Mouse (Mus musculus): Measurements from ENCODE around the gene Nt5c2. TPM values are rescaled to one million over a fixed set of nuclear protein-coding genes. Genes with fewer than 3 reads are reported as not detected.
"Not testable (repeated sequence)": the region's sequence is repeated elsewhere in the genome, so short reads cannot be mapped to it uniquely, and the experiment has no call there.

Gene Nt5c2
- polyA plus RNA-seq, 1 experiment from 2014 or later = 81.5 TPM

DNA sequence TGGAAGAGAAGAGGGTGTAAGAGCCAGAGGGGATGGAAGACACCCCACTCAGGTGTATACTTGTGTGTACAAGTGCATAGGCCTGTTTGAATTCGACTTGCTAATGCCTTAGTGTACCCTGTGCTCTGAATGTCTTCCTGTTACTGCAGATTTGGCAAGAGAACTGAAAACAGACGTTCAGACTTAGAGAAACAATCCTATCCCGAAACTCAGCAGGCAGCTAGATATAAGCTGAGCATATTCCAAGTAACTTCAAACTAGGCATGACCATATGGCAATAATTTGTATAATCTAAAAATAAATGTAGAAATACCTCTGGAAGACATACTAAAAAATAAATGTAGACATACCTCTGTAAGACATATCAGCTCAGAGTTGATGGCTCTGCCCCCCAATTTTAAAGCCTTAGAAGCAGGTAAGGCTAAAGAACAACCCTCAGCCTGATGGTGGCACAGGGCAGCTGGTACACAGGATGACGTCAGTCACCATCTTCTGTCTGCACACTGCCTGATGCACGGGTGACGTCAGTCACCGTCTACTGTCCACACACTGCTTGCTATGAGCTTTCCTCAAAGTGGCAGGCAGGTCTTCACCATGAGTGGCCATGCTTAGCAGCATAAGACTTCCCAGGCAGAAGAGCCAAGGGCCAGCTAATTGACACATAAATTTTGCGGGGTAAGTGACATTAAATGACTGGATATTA lies 16.6 kb downstream of the Nt5c2 start:
- H3K4me2 ChIP-seq (replicated peaks) = no peak overlapping the region
- no peak overlapping the region for H3K4me3 ChIP-seq
- no peak for ATAC-seq (ENCODE audit: low FRiP score, low read depth)
- WGBS = 80% methylated on average over 8 of the region's 8 CpGs
- H3K9me3 ChIP-seq = no peaks in the 10 kb centered on the region
- no peaks in the 10 kb centered on the region for H3K4me1 ChIP-seq
- H3K27me3 ChIP-seq (replicated peaks) = no peaks in the 10 kb centered on the region
- no peaks in the 10 kb centered on the region for H3K36me3 ChIP-seq
- no peak overlapping the region for H3K9ac ChIP-seq
- no peak overlapping the region for H3K27ac ChIP-seq

DNA sequence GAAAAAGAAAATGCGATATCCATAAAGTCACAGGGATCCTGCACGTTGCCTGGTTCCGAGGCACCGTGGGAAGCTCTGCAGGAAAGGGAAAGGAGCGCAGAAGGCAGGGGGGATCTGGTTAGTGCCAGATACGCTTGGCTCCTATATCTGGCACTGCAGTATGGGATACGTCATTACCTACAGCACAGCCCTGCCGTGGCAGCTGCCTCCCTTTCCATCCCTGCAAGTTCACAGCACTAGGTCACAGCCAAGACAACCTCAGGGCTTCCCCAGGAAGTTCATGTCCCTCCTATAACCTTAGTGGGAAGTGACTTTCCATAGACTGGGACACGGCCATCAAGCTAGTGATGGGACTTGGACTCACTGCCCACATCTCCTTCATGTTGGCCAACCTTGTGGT lies 18.9 kb downstream of the Nt5c2 start:
- Histone ChIP-seq H3K9me3 (no peaks in the 10 kb centered on the region), H3K27me3 (replicated peaks) (no peaks in the 10 kb centered on the region), H3K27ac (no peak overlapping the region), H3K4me3 (no peak overlapping the region), H3K9ac (no peak overlapping the region), H3K4me2 (replicated peaks) (no peak overlapping the region), H3K4me1 (no peaks in the 10 kb centered on the region), H3K36me3 (no peaks in the 10 kb centered on the region)
- no peak for ATAC-seq (ENCODE audit: low FRiP score, low read depth)
- 90% methylated on average over 9 of the region's 9 CpGs for WGBS

DNA sequence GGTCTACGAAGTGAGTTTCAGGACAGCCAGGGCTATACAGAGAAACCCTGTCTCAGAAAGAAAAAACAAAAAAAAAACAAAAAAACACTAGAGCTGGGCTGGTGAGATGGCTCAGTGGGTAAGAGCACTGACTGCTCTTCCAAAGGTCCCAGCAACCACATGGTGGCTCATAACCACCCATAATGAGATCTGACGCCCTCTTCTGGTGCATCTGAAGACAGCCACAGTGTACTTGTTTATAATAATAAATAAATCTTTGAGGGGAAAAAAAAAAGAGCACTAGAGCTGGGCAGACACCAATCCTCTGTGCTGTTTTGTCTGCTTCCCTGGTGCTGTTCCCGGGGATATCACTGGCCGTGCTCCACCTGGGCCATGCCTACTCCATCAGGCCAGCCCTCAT lies 22.6 kb downstream of the Nt5c2 start:
- not testable (repeated sequence) for ATAC-seq (ENCODE audit: low FRiP score, low read depth); H3K9me3 ChIP-seq; H3K4me1 ChIP-seq; H3K27me3 ChIP-seq (replicated peaks); H3K36me3 ChIP-seq; H3K9ac ChIP-seq; H3K27ac ChIP-seq; H3K4me2 ChIP-seq (replicated peaks); H3K4me3 ChIP-seq
- WGBS = 74% methylated on average over 4 of the region's 4 CpGs

DNA sequence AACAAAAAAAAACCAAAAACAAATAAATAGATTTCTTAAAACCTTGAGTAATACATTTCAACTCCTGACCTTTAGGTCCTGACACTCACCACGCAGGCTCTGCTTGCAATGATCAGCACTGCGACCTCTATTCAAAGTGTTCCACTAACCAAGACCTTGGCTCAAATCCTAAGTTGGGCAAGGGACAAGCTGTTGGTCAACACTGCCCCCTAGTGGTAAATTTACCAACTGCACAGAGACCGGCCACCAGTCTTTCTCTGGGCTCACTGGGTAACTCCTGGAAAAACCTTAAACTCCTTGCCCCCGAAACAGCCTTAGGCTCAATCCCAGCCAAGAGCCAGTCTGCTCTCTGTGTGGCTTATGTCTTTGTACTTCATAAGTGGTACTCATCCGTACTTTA lies 23.8 kb downstream of the Nt5c2 start:
- Histone ChIP-seq H3K4me2 (replicated peaks) (no peak overlapping the region), H3K36me3 (no peaks in the 10 kb centered on the region), H3K9me3 (no peaks in the 10 kb centered on the region), H3K9ac (no peak overlapping the region), H3K27me3 (replicated peaks) (no peaks in the 10 kb centered on the region), H3K27ac (no peak overlapping the region), H3K4me1 (0 out of 2 replicates have a peak, but pooled peaks cover 3% of the 10 kb centered on the region), H3K4me3 (no peak overlapping the region)
- 11% methylated on average over 5 of the region's 5 CpGs for WGBS
- ATAC-seq (ENCODE audit: low FRiP score, low read depth) = no peak

DNA sequence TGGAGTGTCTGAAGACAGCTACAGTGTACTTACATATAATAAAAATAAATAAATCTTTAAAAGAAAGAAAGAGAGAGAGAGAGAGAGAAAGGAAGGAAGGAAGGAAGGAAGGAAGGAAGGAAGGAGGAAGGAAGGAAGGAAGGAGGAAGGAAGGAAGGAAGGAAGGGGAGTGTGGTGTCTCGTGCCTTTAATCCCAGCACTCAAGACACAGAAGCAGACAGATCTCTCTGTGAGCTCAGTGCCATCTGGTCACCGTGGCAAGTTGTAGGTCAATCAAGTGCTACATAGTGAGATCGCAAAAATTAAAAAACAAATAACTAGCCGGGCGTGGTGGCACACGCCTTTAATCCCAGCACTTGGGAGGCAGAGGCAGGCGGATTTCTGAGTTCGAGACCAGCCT lies 24.3 kb downstream of the Nt5c2 start:
- 83% methylated on average over 8 of the region's 8 CpGs for WGBS
- H3K4me1 ChIP-seq; H3K4me3 ChIP-seq; H3K9ac ChIP-seq; H3K27ac ChIP-seq; ATAC-seq (ENCODE audit: low FRiP score, low read depth); H3K4me2 ChIP-seq (replicated peaks); H3K9me3 ChIP-seq; H3K27me3 ChIP-seq (replicated peaks); H3K36me3 ChIP-seq: not testable (repeated sequence)

DNA sequence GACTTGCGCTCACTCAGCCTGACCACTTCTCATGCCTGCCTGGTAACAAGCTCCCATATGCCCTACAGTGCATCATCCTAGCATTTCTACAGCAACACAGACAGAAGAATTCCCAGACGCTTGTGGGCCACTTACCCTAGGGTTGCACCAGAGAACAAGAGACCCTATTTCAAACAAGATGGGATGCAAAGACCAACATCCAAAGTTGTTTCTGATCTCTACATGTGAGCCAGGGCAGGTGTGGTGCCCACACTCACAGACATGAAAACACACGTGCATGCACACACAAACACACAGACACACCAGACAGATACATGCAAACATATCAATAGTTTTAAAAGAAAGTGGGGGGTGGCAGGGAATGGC lies 24.8 kb downstream of the Nt5c2 start:
- Histone ChIP-seq H3K36me3 (no peaks in the 10 kb centered on the region), H3K27me3 (replicated peaks) (no peaks in the 10 kb centered on the region), H3K4me2 (replicated peaks) (no peak overlapping the region), H3K4me3 (no peak overlapping the region), H3K9ac (no peak overlapping the region), H3K4me1 (0 out of 2 replicates have a peak, but pooled peaks cover 3% of the 10 kb centered on the region), H3K27ac (no peak overlapping the region), H3K9me3 (no peaks in the 10 kb centered on the region)
- 86% methylated on average over 3 of the region's 3 CpGs for WGBS
- ATAC-seq (ENCODE audit: low FRiP score, low read depth) = no peak

DNA sequence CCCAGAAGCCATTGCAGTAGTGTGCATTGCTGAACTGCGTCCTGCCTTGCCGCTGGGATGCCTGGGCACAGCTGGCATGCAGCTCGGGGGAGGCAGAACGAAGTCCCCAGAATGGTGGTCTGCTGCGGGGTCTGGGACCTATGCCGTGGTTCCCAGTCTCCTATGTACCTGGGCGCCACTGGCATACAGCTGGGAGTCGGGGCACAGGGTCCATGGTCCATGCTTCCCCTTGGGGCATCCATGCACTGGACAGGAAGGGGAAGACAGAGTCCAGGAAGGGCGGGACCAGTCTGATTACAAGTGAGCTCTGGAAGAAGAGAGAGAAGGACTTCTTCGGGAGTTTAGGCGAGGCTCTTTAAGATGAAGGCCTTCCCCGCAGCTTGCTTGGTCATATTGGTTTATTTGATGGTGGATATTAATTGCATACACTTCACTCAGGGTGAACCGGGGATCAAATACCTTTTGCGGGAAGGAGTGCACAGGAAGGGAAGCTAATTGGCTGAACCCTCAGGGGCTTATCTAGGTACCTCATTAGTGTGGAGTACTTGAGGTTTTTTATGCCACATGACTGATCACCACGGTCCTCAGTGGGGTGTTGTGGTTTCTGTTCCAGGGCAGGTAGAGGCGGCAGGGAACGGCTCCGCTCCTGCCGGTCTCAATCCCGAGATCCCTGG lies 25.3 kb downstream of the Nt5c2 start:
- WGBS = 85% methylated on average over 20 of the region's 20 CpGs
- no peak for ATAC-seq (ENCODE audit: low FRiP score, low read depth)

DNA sequence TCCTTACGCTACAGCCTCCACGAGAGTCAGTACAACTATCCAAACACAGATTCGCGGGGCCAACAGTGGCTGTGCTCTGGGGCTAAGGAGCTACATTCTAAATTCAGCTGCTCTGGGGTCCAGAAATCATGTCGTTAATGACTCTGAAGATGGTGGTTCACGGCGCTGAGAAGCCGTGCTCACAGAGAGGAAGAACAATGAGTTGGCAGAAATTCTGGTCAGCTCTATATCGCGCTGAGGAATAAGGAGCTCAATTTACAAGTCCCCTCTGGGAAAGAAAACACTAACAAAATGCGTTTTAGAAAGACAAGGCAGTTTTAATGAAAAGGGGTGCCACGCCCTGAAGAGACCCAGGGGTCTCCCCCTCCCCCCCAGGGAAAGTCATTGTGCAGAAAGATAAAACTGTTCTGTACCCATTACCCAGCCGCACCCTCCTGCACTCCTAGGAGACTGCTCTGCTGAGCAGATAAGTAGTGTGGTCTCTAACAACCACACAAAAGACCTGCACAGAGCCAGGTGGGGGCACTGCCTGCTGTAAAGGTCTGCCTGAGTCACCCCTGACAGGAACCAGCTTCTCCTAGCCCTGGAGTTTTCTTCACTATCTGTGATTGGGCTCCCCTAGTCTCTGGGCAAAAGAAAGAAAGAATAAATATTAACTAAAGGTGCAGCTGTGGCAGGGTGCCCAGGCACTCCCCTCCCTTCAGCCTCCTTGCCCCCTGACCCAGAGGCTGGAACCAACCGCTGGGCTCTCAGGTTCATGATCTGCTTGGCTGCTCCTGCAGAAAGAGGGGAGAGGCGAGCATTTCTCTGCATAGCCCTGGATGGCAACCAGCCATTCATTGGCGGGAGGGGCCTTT lies 26.5 kb downstream of the Nt5c2 start:
- no peaks in the 10 kb centered on the region for H3K27me3 ChIP-seq (replicated peaks)
- 62% methylated on average over 16 of the region's 16 CpGs for WGBS
- H3K27ac ChIP-seq = no peak overlapping the region
- no peak overlapping the region for H3K4me2 ChIP-seq (replicated peaks)
- H3K9ac ChIP-seq = no peak overlapping the region
- no peak for ATAC-seq (ENCODE audit: low FRiP score, low read depth)
- H3K4me3 ChIP-seq = no peak overlapping the region
- H3K4me1 ChIP-seq = 0 out of 2 replicates have a peak, but pooled peaks cover 3% of the 10 kb centered on the region
- H3K36me3 ChIP-seq = no peaks in the 10 kb centered on the region
- H3K9me3 ChIP-seq = no peaks in the 10 kb centered on the region

More for the DNA sequence above, 25.3 kb downstream of the Nt5c2 start:
- H3K27me3 ChIP-seq (replicated peaks) = no peaks in the 10 kb centered on the region
- H3K36me3 ChIP-seq = no peaks in the 10 kb centered on the region
- H3K4me2 ChIP-seq (replicated peaks) = no peak overlapping the region
- 0 out of 2 replicates have a peak, but pooled peaks cover 3% of the 10 kb centered on the region for H3K4me1 ChIP-seq
- H3K4me3 ChIP-seq = no peak overlapping the region
- H3K27ac ChIP-seq = no peak overlapping the region
- no peak overlapping the region for H3K9ac ChIP-seq
- no peaks in the 10 kb centered on the region for H3K9me3 ChIP-seq

DNA sequence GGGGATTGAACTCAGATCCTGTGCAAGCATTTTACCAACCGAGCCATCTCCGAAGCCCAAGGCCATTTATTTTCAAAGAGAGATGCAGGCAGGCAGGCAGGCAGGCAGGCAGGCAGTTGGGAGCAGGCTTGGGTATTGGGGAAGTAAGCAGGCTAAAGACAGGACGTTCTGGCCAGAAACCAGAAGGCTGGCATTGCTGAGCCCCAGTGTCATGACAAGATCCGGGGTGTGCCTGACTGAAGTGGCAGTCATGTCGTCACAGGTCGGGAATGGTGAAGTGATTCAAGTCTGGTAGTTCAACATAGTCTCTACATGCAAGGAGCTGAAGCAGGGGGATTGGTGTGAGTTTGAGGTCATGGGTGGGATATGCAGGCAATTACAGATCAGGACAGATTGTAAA lies 27.3 kb downstream of the Nt5c2 start:
- WGBS = 88% methylated on average over 6 of the region's 6 CpGs
- Histone ChIP-seq H3K9me3 (no peaks in the 10 kb centered on the region), H3K4me2 (replicated peaks) (no peak overlapping the region), H3K27me3 (replicated peaks) (no peaks in the 10 kb centered on the region), H3K9ac (no peak overlapping the region), H3K4me1 (0 out of 2 replicates have a peak, but pooled peaks cover 3% of the 10 kb centered on the region), H3K36me3 (no peaks in the 10 kb centered on the region), H3K27ac (no peak overlapping the region), H3K4me3 (no peak overlapping the region)
- ATAC-seq (ENCODE audit: low FRiP score, low read depth) = no peak

DNA sequence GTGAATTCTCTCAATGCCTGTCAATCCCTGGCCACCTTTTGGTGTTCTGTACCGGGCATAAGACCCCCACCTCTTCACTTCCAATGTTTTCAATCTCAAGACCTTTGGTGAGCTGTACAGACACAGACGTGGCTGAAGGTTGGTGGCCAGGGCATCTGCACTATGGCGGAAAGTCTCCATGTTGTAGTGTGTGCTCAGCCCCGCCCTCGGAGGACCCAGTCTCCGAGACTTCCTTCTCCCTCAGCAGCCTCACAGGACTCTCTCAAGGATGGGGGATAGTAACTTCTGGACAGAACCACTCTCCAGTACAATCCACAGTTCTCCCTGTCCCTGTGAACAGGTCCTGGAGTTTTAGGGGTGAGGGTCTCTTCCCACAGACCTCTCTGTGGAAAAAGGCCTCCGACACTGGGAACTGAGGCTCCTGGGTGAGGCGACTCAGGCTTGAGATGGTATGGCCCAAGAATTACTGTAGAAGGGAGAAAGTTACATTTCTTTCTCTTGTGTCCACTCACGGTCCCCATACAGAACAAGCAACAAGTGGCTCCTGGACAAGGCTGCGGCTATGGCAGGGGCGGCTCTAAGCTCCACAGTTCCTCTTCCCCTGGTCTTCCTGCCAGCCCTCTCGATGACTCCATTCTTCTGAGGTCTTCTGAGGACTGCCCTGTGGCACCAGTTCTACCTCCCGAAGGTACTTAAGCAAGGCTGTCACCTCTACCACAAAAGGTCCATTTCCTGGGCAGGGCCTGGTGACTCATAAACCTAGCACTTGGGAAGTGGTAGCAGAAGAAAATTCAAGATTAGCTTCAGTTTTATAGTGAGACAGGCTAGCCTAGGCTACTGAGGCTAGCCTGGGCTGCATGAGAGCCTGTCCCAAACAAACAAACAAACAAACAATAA lies 30.0 kb downstream of the Nt5c2 start:
- 88% methylated on average over 13 of the region's 13 CpGs for WGBS
- no peak overlapping the region for H3K4me3 ChIP-seq
- H3K4me2 ChIP-seq (replicated peaks) = no peak overlapping the region
- no peaks in the 10 kb centered on the region for H3K36me3 ChIP-seq
- H3K4me1 ChIP-seq = 0 out of 2 replicates have a peak, but pooled peaks cover 3% of the 10 kb centered on the region
- no peak for ATAC-seq (ENCODE audit: low FRiP score, low read depth)
- H3K9me3 ChIP-seq = no peaks in the 10 kb centered on the region
- no peak overlapping the region for H3K9ac ChIP-seq
- H3K27me3 ChIP-seq (replicated peaks) = no peaks in the 10 kb centered on the region; the same call in 1 of the 2 replicates
- H3K27ac ChIP-seq = no peak overlapping the region

DNA sequence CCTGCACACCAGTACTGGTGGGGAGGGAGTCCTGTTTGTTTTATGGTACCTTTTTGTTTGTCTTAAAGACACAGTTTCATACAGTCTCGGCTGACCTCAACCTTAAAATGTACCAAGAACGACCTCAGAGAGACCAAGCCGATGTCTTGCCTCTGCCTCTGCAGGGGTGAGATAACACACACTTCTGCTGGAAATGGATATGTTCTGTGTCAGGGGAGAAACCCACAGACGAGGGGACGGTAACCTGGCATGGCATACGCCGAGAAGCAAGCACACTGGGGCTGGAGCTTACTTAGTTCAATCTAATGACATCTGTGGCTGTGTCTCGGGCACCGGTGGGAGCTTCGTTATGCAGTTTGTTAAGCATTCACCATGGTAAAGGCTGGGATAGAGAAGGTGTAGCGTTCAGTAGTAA lies 31.0 kb downstream of the Nt5c2 start:
- Histone ChIP-seq H3K27me3 (replicated peaks) (no peaks in the 10 kb centered on the region; the same call in 1 of the 2 replicates), H3K27ac (no peak overlapping the region), H3K9ac (no peak overlapping the region), H3K4me3 (no peak overlapping the region), H3K9me3 (no peaks in the 10 kb centered on the region), H3K4me1 (0 out of 2 replicates have a peak, but pooled peaks cover 3% of the 10 kb centered on the region), H3K36me3 (no peaks in the 10 kb centered on the region), H3K4me2 (replicated peaks) (no peak overlapping the region)
- WGBS = 60% methylated on average over 11 of the region's 11 CpGs
- ATAC-seq (ENCODE audit: low FRiP score, low read depth) = no peak

All from neural tube, embryonic 12.5 days (tissue).